Mouse (Mus musculus) adrenal gland (tissue): ENCODE results near the gene Gramd1b.

Source experiments
- intact Hi-C: fragments of 180-260 bp; cut with DNase I; formaldehyde crosslinking; loops from one replicate; pipeline ENCODE4 v1.15.1; 2025

Gramd1b gene

DNA sequence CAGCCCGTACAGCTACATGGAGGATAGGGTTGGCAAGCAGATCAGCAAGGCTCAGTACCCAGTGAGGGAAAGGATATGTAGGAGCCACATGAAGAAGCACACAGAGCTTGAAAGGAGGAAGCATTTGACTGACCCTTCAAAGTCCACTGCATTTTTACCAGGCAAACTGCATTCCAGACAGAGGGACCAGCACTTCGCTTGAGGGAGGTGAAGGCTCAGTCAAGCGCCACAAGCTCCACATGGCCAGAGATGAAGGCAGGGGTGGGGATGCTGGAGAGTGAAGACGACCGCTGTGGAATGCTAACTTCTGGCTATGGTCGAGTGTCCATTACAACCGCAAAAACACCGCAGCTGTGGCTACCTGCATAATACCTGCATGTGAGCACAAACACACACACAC is 100.2 kb downstream of the Gramd1b start:
- intact Hi-C loops = no loop called here

DNA sequence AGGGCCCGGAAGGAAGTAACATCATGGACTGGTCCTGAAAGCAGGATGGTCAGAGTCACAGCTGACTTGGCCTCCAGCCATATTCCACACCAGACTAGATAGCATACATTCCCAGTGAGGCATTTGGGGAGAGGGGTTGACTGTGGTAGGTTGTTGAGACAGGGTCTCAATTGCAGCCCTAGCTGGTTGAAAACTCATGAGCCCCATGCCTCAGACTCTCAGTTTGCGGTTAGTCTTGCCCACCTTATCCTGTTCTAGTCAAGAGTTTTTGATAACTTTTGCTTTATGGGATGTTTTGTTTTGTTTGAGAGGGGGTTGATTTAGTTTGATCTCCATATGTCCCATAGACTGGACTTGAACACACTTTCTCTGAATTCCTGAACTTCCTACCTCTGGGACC is 103.5 kb downstream of the Gramd1b start:
- intact Hi-C loops = no loop called here

DNA sequence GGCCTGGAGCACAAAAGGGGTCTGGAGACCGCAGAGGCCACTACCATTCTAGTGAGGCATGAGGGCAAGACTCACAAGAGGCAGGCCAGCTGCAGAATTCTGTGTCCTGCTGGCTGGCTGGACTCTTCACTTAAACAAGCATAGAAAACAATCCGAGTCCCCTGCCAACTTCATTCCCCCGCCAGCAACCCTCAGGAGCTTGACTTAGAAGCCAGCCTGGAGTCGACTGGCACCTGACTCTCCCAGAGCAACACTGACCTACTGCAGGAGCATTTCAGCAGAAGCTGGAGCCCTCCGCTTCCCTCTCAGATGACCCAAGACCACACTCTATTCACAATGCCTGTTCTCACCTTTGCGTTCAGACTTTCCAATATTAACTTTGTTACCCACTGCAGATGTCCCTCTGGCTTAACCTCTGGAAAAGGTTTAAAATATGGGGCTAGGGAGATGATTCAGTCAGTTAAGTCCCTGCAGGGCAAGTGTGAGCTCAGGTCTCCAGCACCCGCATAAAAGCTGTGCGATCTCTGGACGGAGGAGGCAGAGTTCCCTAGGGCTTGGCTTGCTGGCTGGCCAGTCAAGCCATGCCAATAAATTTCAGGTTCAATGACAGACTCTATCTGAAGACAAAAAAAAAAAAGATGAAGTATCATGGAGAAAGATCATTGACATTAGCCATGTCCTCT is 104.8 kb downstream of the Gramd1b start:
- intact Hi-C loops = no loop called here

DNA sequence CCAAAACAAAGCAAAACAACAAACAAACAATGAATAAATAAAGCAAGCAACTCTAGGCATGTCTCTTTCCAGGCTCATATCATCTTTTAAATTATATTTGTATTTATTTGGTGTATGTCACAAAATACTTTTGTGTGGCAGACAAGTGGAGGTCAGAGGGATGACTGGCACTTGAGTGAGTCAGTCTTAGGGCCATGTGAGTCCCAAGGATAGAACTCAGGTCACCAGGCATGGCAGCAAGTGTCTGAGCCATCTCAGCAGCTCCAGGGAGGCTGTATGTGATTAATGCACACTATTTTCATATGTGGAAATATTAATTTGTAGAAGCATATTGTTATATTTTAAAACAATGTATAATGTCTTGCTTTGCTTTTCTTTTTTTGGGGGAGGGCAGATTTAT is 106.3 kb downstream of the Gramd1b start:
- intact Hi-C loops = no loop called here

DNA sequence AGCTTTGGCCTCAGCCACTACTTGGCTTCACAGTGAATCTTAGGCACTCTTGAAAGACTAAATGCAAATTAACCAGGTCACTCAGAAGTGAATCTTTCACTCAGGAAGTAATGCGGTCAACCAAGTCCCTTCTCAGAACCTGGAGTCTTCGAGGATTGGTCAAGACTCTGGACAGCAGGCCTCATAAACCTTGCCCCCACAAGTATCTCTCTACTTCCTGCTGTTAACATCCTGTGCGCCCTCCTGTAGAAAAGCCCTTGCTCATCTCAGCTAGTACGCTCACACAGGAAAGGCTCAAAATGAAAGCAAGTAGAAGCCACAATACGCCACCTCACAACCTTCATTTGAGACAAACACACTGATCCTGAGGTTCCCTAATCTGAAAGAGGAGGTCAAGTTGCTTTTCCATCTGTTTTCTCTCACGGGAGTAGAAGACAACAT is 107.7 kb downstream of the Gramd1b start:
- intact Hi-C loops = no loop called here

DNA sequence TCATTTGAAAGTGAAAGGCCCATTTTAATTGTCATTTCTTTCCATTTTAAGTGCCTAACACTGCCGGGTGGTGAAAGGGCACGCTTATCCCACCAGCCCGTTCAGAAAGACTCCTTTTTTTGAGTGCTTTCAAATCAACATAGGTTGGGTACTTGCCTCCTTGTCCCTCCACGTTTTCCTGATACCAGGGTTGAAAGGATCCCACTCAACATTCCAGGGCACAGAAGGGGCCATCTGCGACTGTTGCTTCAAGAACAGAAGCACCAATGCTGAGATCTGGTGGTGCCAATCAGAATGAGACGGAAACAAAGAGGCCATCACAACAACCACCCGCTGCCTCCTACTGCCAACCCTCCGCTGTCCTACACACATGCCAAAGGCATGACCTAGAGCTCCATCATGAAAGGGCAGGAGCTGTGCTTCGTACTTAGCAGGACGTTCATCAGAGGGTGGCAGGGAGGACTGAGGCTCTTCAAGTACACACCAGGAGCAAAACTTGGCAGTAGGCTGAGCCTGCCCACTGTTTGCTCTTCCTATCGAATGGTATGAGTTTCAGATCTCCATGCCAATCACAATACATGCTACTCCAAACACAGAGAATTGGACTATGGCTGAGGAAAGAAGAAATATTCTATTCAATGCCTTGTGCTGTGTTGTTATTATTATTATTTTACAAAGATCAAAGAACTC is 108.7 kb downstream of the Gramd1b start:
- intact Hi-C loops = no loop called here

DNA sequence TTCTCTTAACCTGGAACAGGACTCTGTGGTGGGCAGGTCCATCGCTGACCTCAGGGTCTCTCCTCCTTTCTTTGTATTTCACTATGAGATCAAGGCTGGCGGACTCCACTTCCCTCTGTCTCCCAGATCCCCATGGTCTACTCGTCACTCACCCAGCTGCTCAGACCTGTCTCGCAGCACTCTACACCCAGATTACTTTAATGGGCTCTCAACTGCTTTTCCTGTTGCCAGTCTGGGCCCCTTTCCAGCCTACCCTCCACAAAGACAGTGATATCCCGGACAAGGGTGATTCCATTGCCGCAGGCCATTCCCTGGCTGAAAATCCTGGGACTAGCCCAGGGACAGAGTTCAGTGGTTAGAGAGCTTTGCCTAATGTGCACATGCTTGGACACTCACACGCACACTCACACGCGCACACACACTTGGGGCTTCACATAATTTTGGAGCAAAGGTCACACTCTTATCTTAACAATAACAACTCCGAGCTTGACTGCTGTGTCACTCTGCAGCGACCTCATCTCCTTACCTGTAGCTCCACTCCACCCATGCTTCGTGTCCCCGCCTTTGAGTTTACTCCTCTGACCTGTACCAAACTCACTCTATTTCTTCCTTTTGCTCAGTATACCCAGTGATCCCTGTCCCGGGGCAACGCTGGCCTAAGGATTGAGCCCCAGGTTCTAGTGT is 110.4 kb downstream of the Gramd1b start:
- intact Hi-C loops = no loop called here

DNA sequence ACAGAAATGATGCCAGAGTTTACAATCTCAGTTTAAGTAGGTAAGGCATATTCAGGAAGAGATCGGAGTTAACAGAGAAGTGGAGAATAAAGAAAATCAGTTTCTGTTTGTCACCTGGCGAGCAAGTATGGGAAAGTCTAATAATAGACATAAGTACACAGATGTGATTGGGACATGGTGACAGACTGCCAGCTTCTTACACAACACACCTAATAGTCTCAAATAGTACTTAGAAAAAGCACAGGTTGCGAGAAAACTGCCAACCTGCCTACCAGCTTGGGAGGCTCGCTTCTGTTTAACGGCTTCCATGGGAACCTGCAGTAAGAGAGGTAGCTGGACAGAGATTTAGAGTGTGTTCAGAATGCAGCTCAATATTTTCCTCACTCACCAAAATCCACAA is 112.4 kb downstream of the Gramd1b start:
- intact Hi-C loops = loop anchor here (5.0 kb wide), 1 partner anchor 163 kb away; no protein-coding TSS in a partner anchor

DNA sequence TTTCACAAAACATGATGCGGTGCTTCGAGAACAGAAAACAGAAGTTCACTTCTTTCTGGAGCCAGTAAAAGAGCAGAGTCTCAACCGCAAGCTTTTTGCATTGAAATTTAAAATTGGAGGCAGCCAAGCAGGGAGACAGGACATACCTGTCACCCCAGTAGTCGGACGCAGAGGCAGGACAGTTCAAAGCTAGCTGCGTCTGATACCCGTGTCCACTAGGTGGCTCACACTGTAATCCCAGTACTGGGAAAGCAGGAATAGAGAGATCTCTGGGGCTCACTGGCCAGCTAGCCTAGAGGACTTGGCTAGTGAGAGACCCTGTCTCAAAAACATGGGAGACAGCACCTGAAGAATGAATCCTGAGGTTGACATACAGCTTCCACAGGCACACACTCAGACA is 115.0 kb downstream of the Gramd1b start:
- intact Hi-C loops = loop anchor here (5.0 kb wide), 1 partner anchor 166 kb away; no protein-coding TSS in a partner anchor

DNA sequence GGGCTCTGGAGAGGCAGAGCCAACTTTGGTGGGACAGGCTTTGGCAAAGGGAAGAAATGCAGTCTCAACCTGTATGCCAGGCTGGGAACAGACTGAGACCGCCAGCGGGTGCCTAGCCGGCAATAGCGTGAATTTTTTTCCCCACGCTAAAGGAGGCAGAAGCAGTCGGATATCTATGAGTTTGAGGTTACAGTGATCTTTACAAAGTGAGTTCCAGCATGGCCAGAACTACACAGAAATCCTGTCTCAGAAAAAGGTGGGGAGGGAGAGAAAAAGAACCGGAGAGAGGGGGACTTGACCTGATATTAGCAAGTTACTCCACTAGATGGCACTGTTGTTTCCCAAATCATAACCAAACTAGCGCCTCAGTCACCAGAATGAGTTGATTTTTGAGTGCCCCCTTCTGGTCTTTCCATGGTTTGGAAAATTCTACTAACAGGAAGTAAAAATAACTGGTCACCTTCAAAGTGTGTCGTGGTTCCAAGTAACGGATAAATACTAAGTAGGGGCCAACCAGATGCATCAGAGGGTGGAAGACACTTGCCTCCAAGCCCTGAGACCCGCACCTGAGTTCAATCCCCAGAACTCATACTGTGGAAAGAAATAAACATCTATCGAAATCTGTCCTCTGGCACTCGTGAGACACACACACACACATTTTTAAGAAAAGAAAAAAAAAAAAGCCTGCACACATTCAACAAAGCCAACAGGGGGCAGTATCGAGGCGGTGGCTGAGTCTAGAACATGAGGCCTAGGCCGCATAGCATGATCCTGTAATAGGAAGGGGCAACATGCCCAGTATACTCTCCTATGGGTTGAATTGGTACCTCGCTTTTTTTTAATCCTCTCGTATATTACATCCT is 116.0 kb downstream of the Gramd1b start:
- intact Hi-C loops = loop anchor here (2.0 to 5.0 kb wide), 2 partner anchors 64 to 167 kb away; no protein-coding TSS in a partner anchor

DNA sequence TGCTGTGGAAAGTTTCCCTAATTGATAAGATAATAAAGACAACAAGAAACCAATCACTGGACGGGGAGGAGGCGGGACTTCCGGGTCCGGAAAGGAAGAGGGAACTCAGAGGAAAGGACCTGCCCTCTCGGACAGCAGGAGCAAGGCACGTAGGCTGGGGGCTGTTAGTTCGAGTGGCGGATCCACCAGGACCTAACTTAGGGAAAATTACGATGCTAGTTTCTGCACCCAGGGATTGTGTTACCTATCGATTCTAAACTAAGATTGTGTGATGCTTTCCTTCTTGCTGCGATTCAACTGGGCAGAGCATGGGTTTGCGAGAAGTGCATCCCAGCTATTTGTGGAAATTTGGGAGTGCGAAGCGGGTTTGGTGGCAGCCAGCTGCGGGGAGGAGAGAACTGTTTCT is 116.7 kb downstream of the Gramd1b start:
- intact Hi-C loops = loop anchor here (2.0 kb wide), 1 partner anchor 64 kb away; no protein-coding TSS in a partner anchor

DNA sequence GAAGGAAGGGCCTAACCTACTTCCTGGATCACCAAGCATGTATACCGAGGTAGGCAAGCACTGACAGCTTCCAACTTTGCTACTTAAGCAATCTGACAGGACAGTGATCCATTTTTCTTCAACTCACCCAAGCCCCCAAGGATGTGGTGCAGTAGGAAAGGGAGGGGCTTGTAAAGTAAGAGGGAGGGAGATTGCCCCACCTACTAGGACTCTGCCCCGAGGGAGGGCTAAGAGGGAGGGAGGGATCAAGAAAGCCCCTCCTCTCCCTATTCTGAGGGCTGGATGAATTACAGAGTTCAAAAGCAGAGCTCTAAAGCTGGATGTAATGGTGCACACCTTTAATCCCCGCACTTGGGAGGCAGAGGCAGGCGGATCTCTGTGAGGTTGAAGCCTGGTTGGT is 117.6 kb downstream of the Gramd1b start:
- intact Hi-C loops = no loop called here

DNA sequence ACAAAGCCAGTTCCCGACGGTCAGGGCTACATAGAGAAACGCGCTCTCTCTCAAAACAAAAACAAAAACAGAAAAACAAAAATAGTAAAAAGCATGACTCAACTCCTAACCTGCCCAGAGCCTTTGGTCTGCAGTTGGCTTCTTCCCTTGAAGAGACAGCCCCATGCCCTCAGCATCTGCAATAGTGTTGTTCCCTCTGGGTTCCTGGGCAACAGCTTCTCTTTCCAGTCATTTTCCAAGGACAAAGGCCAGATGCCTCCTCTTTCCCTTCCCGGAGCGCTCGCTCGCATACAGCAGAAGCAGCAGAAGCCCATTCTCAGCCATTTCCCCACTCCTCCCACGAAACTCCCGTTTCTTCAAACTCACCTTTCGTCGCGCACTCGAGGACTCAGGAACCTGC is 118.3 kb downstream of the Gramd1b start:
- intact Hi-C loops = no loop called here

DNA sequence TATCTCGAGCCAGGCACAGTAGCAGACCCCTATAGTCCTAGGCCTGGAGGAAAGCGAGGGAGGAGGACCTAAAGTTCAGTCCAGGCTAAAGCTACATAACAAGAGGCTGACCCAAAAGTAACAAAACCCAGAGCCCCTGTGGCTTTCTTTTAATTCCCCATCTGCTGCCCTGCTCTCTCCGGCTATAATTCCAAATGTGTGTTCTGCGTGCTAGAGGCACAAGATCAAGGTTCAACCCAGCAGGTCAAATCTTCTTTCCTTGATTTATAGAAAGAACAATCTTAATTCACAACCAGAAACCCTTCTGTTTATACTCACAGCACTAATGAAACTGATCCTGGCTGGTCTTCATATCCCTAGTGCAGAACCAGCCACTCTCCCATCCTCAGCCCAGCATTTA is 118.9 kb downstream of the Gramd1b start:
- intact Hi-C loops = no loop called here

DNA sequence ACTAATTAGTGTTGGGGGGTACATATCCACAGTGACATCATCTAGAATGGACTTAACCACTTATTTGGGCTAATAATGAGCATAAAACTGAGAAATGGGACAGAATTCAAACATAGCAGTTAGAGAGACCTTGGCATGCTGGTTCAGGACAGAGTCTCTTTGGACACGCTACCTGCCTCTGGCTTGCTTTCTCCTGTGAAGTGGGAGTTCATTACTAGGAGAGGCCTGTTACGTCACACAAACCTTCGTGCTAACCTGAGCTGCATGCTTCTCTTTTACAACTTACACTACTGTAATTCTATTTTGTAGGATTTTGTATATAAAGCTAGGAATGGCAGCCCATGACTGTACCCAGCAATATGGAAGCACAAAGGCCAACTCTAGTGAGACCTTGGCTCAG is 120.3 kb downstream of the Gramd1b start:
- intact Hi-C loops = no loop called here

DNA sequence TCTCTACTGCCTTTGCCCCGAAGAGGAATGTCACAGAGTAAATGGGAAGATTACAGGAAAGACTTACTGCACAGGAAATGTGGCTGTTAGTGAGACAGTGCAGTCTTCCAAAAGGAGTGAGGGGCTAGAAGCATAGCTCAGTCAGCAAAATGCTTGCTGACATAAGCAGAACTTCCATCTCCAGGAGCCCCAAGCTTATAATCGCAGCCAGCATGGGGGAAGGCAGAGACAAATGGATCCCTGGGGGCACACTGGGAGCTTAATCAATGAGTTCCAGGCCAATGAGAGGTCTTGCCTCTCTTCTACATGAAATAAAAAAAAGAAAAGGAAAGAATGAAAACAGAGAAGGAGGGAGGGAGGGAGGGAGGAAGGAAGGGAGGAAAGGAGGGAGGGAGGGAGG is 122.1 kb downstream of the Gramd1b start:
- intact Hi-C loops = no loop called here

DNA sequence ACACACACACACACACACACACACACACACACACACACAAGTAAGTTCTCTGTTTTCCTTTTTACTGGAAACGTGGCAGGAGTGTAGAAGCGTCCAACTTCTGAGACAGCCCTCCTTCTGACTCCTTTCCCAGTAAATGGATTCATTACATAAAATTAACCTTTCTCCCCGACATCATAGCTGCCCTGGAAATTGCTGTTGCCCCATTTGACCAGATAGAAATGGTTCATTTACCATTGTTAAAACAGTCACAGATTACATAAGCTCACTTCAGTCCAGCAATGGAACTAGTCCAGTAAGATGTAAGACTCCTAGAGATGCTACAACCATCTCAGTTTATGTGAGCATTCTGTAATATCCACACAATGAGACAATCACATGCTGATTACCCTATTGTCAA is 122.8 kb downstream of the Gramd1b start:
- intact Hi-C loops = no loop called here

DNA sequence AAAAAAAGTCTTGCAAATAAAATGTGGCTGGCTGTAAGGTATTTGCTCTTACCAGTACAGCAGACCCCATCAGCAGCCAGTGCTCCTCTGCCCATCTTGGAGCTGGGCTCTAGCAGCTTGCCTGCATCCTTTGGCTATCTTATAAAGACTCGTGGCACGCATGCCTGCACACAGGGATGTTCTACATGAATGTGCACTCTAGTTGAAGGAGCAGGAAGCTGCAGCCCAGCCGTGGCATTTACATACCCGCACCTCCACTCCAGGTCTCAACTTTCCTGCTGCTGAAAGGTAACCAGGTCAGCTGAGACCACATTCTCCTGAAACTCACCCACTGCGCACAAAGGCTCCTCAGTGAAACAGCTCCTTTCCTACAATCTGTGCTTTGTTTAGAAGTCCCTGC is 123.3 kb downstream of the Gramd1b start:
- intact Hi-C loops = no loop called here

DNA sequence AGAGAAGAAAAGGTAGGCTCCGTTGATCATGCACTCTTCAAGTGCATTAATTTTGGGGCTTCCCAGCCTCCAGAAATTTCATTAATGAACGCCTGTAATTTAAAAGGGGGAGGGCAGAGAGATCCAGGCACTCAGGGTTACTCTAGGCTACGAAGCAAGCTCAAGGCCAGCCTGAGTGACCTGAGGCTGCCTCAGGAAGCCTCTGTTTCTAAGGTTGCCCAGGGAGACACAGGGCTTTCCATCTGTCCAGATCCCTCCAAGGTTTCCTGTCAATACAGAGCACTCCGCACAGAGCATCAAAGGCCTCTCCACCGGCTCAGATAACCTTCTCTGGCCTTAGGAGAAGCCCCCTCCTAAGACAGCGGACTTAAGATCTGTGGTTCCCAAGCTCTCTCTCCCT is 125.4 kb downstream of the Gramd1b start:
- intact Hi-C loops = no loop called here

DNA sequence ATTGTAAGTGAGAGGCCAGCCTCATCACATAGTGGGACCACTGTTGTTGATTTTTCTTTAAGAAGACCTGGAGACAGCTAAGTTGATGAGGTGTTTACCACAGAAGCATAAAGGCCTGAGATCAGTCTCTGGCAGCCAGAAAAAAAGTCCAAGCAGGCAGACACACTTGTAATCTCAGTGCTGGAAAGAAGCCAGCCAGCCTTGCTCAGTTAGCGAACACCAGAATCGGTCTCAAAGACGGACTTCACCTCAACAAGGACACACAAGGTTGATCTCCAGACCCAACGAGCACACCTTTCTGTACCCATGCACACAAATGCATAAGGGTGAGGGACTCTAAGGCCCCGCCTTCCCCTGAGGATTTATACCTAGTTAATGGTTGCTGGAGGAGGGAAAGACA is 125.9 kb downstream of the Gramd1b start:
- intact Hi-C loops = no loop called here

DNA sequence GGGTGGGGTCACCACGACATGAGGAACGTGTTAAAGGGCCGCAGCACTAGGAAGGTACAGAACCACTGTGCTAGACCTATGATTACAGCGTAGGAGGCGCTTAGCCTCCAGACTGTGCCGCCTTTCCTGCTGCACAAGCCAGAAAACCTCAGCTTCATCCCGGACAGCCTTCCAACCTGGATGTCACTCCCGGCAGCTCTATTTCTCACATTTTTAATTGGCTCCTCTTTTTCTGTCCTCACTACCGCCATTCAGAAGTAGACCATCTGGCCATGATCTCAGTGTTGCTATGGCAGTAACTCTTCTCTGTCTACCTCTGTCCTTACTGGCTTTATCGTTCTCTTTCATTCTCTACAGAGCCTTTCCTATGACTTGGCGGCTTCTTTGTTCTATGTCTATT is 126.5 kb downstream of the Gramd1b start:
- intact Hi-C loops = no loop called here
